26 mouse cellular contexts compared by ENCODE assay signal in genomic region chr9:114040945-114041344, GRCm38 (mm10). TPM values are rescaled to one million over a fixed set of nuclear protein-coding genes. Genes with fewer than 3 reads are reported as not detected.
A peak's percentile ranks its signal among the peaks of the same experiment; 100 is the strongest.
DNase-seq lines count a peak whose midpoint lies in the region; TF ChIP-seq lines count a peak whose summit lies in the region.
"Had no signal": no experiment of that assay in that cellular context is flagged by ENCODE, and none has a peak within 500 bp of the region (broad histone marks: within the 10 kb centered on the region; RNA-seq: fewer than 3 reads in every experiment).

No protein-coding gene starts in this region.

- peak; percentile 60 for TF ChIP-seq CTCF in layer of hippocampus, adult 2 months (conservative IDR thresholded peaks at IDR 0.05)
- TF ChIP-seq CTCF in E14TG2a.4 (conservative IDR thresholded peaks at IDR 0.05; ENCODE audit: low read length), result 0 out of 2 replicates have a peak, but pooled peaks have one; percentile 13
- TF ChIP-seq CTCF in cortical plate, adult 2 months (IDR thresholded peaks at IDR 0.05; ENCODE audit: extremely low read depth, insufficient read depth, low read length), result peak; percentile 32; the same call in 1 of the 2 replicates
- TF ChIP-seq CTCF in cerebellum, adult 2 months (IDR thresholded peaks at IDR 0.05; ENCODE audit: borderline replicate concordance, insufficient read depth, low read depth, low read length), result no peak

- DNase-seq in embryo, embryonic 10.5 days (ENCODE audit: low spot score), result peak; percentile 9
- no peak for DNase-seq in embryo, embryonic 11 days
- DNase-seq in layer of hippocampus, adult 2 months (ENCODE audit: low spot score in 2 of 2), result no peak
- DNase-seq in layer of hippocampus, adult 11-12 months (ENCODE audit: low spot score), result no peak
- DNase-seq in cerebellum, adult 2 months, result no peak
- DNase-seq: adrenal gland, postnatal 25 days; cerebellum, adult 9-11 months; heart, postnatal 4 days; kidney, postnatal 10 days; lung, adult 18-20 months; lung, postnatal 36 days; midbrain, embryonic 14.5 days; right cerebral cortex, postnatal 4 days; thymus, postnatal 25 days had no signal

- 81% methylated on average over 4 of the region's 4 CpGs for WGBS in cerebellum, adult 2 months

- TF ChIP-seq POLR2A in cortical plate, adult 2 months (IDR thresholded peaks at IDR 0.05; ENCODE audit: extremely low read depth, insufficient read depth, low read length), result no peak
- TF ChIP-seq POLR2A in cerebellum, adult 2 months (IDR thresholded peaks at IDR 0.05; ENCODE audit: borderline replicate concordance, insufficient read depth, low read length), result no peak

- H3K4me1 ChIP-seq in E14TG2a.4 (replicated peaks; ENCODE audit: low read depth, low read length), result peaks cover 53% of the 10 kb centered on the region
- no peaks in the 10 kb centered on the region for H3K4me1 ChIP-seq in cortical plate, adult 2 months (ENCODE audit: control insufficient read depth, insufficient read depth, low read length)
- no peaks in the 10 kb centered on the region for H3K4me1 ChIP-seq in cerebellum, adult 2 months (ENCODE audit: control insufficient read depth, insufficient read depth, low read length)
- H3K4me1 ChIP-seq: embryonic facial prominence, embryonic 12.5 days; heart, embryonic 10.5 days; liver, embryonic 12.5 days; neural tube, embryonic 13.5 days had no signal

- no peak overlapping the region for H3K4me3 ChIP-seq in layer of hippocampus, adult 2 months
- H3K4me3 ChIP-seq in E14TG2a.4 (replicated peaks; ENCODE audit: low read length), result no peak overlapping the region
- H3K4me3 ChIP-seq in cortical plate, adult 2 months (ENCODE audit: insufficient read depth, low read length), result no peak overlapping the region
- no peak overlapping the region for H3K4me3 ChIP-seq in cerebellum, adult 2 months (replicated peaks; ENCODE audit: insufficient read depth, low read depth, low read length)
- H3K4me3 ChIP-seq: embryonic facial prominence, embryonic 12.5 days; heart, embryonic 10.5 days; limb, embryonic 12.5 days; liver, embryonic 12.5 days; myocyte; neural tube, embryonic 13.5 days had no signal

- no peak overlapping the region for H3K27ac ChIP-seq in layer of hippocampus, adult 2 months
- no peak overlapping the region for H3K27ac ChIP-seq in cortical plate, adult 2 months (ENCODE audit: insufficient read depth, low read length)
- no peak overlapping the region for H3K27ac ChIP-seq in cerebellum, adult 2 months (ENCODE audit: insufficient read depth, low read length)
- H3K27ac ChIP-seq: embryonic facial prominence, embryonic 12.5 days; heart, embryonic 10.5 days; limb, embryonic 12.5 days; liver, embryonic 12.5 days; neural tube, embryonic 13.5 days had no signal

- no peaks in the 10 kb centered on the region for H3K27me3 ChIP-seq in E14TG2a.4 (ENCODE audit: insufficient read depth, low read length)
- no peaks in the 10 kb centered on the region for H3K27me3 ChIP-seq in cerebellum, adult 2 months (ENCODE audit: control insufficient read depth, insufficient read depth, low read length)
- H3K27me3 ChIP-seq: embryonic facial prominence, embryonic 12.5 days; neural tube, embryonic 13.5 days had no signal

- no peaks in the 10 kb centered on the region for H3K9me3 ChIP-seq in E14TG2a.4 (ENCODE audit: low read length)
- H3K9me3 ChIP-seq: embryonic facial prominence, embryonic 12.5 days; heart, embryonic 10.5 days; limb, embryonic 12.5 days; liver, embryonic 12.5 days; neural tube, embryonic 13.5 days had no signal

- H3K36me3 ChIP-seq in E14TG2a.4 (ENCODE audit: insufficient read depth, low read length), result peaks cover 7% of the 10 kb centered on the region; the same call in 1 of the 2 replicates
- H3K36me3 ChIP-seq: embryonic facial prominence, embryonic 12.5 days; heart, embryonic 10.5 days; limb, embryonic 12.5 days; liver, embryonic 12.5 days; neural tube, embryonic 13.5 days had no signal

RNA-seq across cellular contexts. Expression of gene Fbxl2, which starts 5.0 kb away (rescaled TPM):
- total RNA-seq in layer of hippocampus, adult 2 months (2021), result 10 to 100 TPM; 33.8 to 34.9 TPM
- 64.4 and 68.9 TPM in 2 replicates for polyA plus RNA-seq in cortical plate, adult 2 months (2012; rRNA removed)
- 25.2 and 28.4 TPM in 2 replicates for polyA plus RNA-seq in cerebellum, adult 2 months (2012; rRNA removed)

RNA-seq across cellular contexts. Expression of gene Susd5, which starts 16.0 kb away (rescaled TPM):
- 1 to 10 TPM; 3.0 to 3.3 TPM for total RNA-seq in layer of hippocampus, adult 2 months (2021)
- polyA plus RNA-seq in cortical plate, adult 2 months (2012; rRNA removed), result 4.3 and 4.4 TPM in 2 replicates
- polyA plus RNA-seq in cerebellum, adult 2 months (2012; rRNA removed), result 1.4 and 1.8 TPM in 2 replicates
- total RNA-seq: common myeloid progenitor, adult 5-6 weeks; megakaryocyte-erythroid progenitor cell, adult 5-6 weeks; MEL had no signal
- polyA plus RNA-seq: forebrain, embryonic 11.5 days; liver, embryonic 12.5 days had no signal
